Mouse (Mus musculus) liver, postnatal 0 days (tissue): ENCODE results near the gene Pigm. TPM values are rescaled to one million over a fixed set of nuclear protein-coding genes. Genes with fewer than 3 reads are reported as not detected.

Experiments
- ATAC-seq: fragments of 200-750 bp; cut with Nextera tagmentation; 2 replicates; pipeline ENCODE4 v1.8.0; 2017; ENCODE audit warnings: mild to moderate bottlenecking, moderate library complexity
- DNase-seq: peaks from one replicate; pipeline ENCODE4 v3.0.0-alpha.2; 2016
- H3K27ac ChIP-seq: fragments of 300-500 bp; sonication (generic); 2 replicates; pipeline ENCODE4 v1.5.1; 2014; ENCODE audit warnings: antibody characterized with exemption, moderate library complexity, mild to moderate bottlenecking, low read depth
- H3K27me3 ChIP-seq: fragments of 300-500 bp; sonication (generic); 2 replicates; pipeline ENCODE4 v1.6.1; 2014; ENCODE audit warnings: low read length, control low read depth, mixed read lengths; ENCODE audit not compliant: insufficient read depth
- H3K36me3 ChIP-seq: fragments of 300-500 bp; sonication (generic); replicated peaks from 2 replicates; pipeline ENCODE4 v1.6.1; 2014; ENCODE audit warnings: mild to moderate bottlenecking, control low read depth, low read length, moderate library complexity, mixed read lengths; ENCODE audit not compliant: insufficient read depth
- H3K4me1 ChIP-seq: fragments of 300-500 bp; sonication (generic); 2 replicates; pipeline ENCODE4 v1.6.1; 2014; ENCODE audit warnings: antibody characterized with exemption, mild to moderate bottlenecking, control low read depth; ENCODE audit not compliant: insufficient read depth
- H3K4me2 ChIP-seq: fragments of 300-500 bp; sonication (generic); 2 replicates; pipeline ENCODE4 v1.6.1; 2014; ENCODE audit warnings: low read depth, mild to moderate bottlenecking, low read length, moderate library complexity, mixed read lengths
- H3K4me3 ChIP-seq: fragments of 300-500 bp; sonication (generic); 2 replicates; pipeline ENCODE4 v1.5.1; 2014; ENCODE audit warnings: low read depth, low read length
- H3K9ac ChIP-seq: fragments of 300-500 bp; sonication (generic); replicated peaks from 2 replicates; pipeline ENCODE4 v1.6.1; 2014; ENCODE audit warnings: mild to moderate bottlenecking, moderate library complexity
- H3K9me3 ChIP-seq: fragments of 300-500 bp; sonication (generic); 2 replicates; pipeline ENCODE4 v1.6.1; 2016; ENCODE audit warnings: mild to moderate bottlenecking, control low read depth, low read length, mixed read lengths
- CTCF ChIP-seq: sonication (generic); IDR thresholded peaks from 2 replicates; pipeline ENCODE4 v1.5.1; 2016; ENCODE audit warnings: antibody characterized with exemption, low read depth
- EP300 ChIP-seq: IDR thresholded peaks from 2 replicates; pipeline ENCODE4 v1.6.1; 2016; ENCODE audit warnings: antibody characterized with exemption, low read depth, mild to moderate bottlenecking
- WGBS: fragments of 180-500 bp; shearing (Covaris S2); extraction: QIAGEN DNeasy Blood & Tissue Kit; methylation state at CpG from one replicate; pipeline ENCODE4 v1.1.7; 2014; ENCODE audit not compliant: insufficient replicate concordance; 5-methylcytosine and 5-hydroxymethylcytosine counted together
- polyA plus RNA-seq: library from polyadenylated mRNA; unstranded; fragments of >200 nt; fragmentation: Nextera tagmentation; extraction: Ambion mirVana; gene quantifications from 2 replicates; pipeline ENCODE4 v1.2.1, GENCODE M21; 2015

Pigm gene
- polyA plus RNA-seq, 1 experiment from 2014 or later = 1.8 TPM

- Histone ChIP-seq H3K36me3 (no peaks in the 10 kb centered on the region), H3K4me3 (no peak overlapping the region), H3K4me1 (peaks cover 6% of the 10 kb centered on the region; the same call in 1 of the 2 replicates), H3K4me2 (no peak overlapping the region), H3K9ac (no peak overlapping the region), H3K27me3 (no peaks in the 10 kb centered on the region), H3K27ac (no peak overlapping the region), H3K9me3 (no peaks in the 10 kb centered on the region)
- 58% methylated on average over 20 of the region's 20 CpGs for WGBS
- no peak for TF ChIP-seq CTCF
- TF ChIP-seq EP300 = no peak
- DNase-seq (no peak), ATAC-seq (no peak)
Measured at GRCm38 (mm10) chr1:172433012-172433850, 56.9 kb downstream of the Pigm start.

Other genes with a start within 250 kb of the Pigm start
- 85.9 and 91.7 TPM in 2 replicates for gene Pex19, start 249.8 kb upstream of the Pigm start, polyA plus RNA-seq
- gene Dcaf8, start 228.5 kb upstream of the Pigm start, polyA plus RNA-seq = 43.0 and 48.3 TPM in 2 replicates
- gene Pea15a, start 169.7 kb upstream of the Pigm start, polyA plus RNA-seq = 14.1 and 14.5 TPM in 2 replicates
- gene Casq1, start 156.7 kb upstream of the Pigm start, polyA plus RNA-seq = 0.61 and 9.1 TPM in 2 replicates
- gene Atp1a4, start 118.1 kb upstream of the Pigm start, polyA plus RNA-seq = 0.04 and 0.08 TPM in 2 replicates
- gene Igsf8, start 114.9 kb upstream of the Pigm start, polyA plus RNA-seq = 12.8 and 13.1 TPM in 2 replicates
- gene Atp1a2, start 78.5 kb upstream of the Pigm start, polyA plus RNA-seq = 0.29 and 1.4 TPM in 2 replicates
- 0.07 TPM in 2 replicates for gene Kcnj9, start 47.2 kb upstream of the Pigm start, polyA plus RNA-seq
- 0.17 and 0.19 TPM in 2 replicates for gene Kcnj10, start 35.3 kb upstream of the Pigm start, polyA plus RNA-seq
- gene Slamf9, start 98.8 kb downstream of the Pigm start, polyA plus RNA-seq = 1.1 and 1.5 TPM in 2 replicates
- gene Igsf9, start 105.2 kb downstream of the Pigm start, polyA plus RNA-seq = 0.32 and 0.73 TPM in 2 replicates
- 104 and 105 TPM in 2 replicates for gene Tagln2, start 123.5 kb downstream of the Pigm start, polyA plus RNA-seq
- 0.32 and 0.37 TPM in 2 replicates for gene Cfap45, start 144.3 kb downstream of the Pigm start, polyA plus RNA-seq
- gene Vsig8, start 179.4 kb downstream of the Pigm start, polyA plus RNA-seq = not detected in 2 replicates
- gene Slamf8, start 214.0 kb downstream of the Pigm start, polyA plus RNA-seq = 0.31 TPM in 2 replicates
- 0.12 and 0.31 TPM in 2 replicates for gene Fcrl6, start 226.0 kb downstream of the Pigm start, polyA plus RNA-seq